Comparison of ENCODE assay signal across 15 mouse cellular contexts in genomic region chr11:19911216-19911615, GRCm38 (mm10).
"Had no signal": no experiment of that assay in that cellular context is flagged by ENCODE, and none has a peak within 500 bp of the region (broad histone marks: within the 10 kb centered on the region; RNA-seq: fewer than 3 reads in every experiment).

No protein-coding gene starts in this region.

- H3K4me1 ChIP-seq: lung, embryonic 15.5 days; midbrain, embryonic 10.5 days; midbrain, embryonic 13.5 days; neural tube, embryonic 13.5 days; neural tube, embryonic 15.5 days; stomach, embryonic 15.5 days had no signal

- H3K36me3 ChIP-seq: lung, embryonic 15.5 days; midbrain, embryonic 10.5 days; neural tube, embryonic 13.5 days; neural tube, embryonic 15.5 days; stomach, embryonic 15.5 days had no signal

- H3K27me3 ChIP-seq: lung, embryonic 15.5 days; midbrain, embryonic 13.5 days; neural tube, embryonic 13.5 days; neural tube, embryonic 15.5 days; stomach, embryonic 15.5 days had no signal

- DNase-seq: liver, postnatal 0 days; lung, adult 2 months; lung, postnatal 4 days; right cerebral cortex, postnatal 14 days; thymus, adult 2 months; thymus, postnatal 25 days; thymus, postnatal 4 days had no signal

- H3K9ac ChIP-seq: liver, postnatal 0 days; lung, embryonic 15.5 days; midbrain, embryonic 13.5 days; neural tube, embryonic 13.5 days; neural tube, embryonic 15.5 days; stomach, embryonic 15.5 days had no signal

- H3K4me3 ChIP-seq: lung, embryonic 15.5 days; midbrain, embryonic 10.5 days; midbrain, embryonic 13.5 days; myocyte; neural tube, embryonic 13.5 days; neural tube, embryonic 15.5 days; stomach, embryonic 15.5 days had no signal

- H3K27ac ChIP-seq: lung, embryonic 15.5 days; midbrain, embryonic 10.5 days; midbrain, embryonic 13.5 days; neural tube, embryonic 13.5 days; neural tube, embryonic 15.5 days; stomach, embryonic 15.5 days; stomach, postnatal 0 days had no signal

- H3K9me3 ChIP-seq: lung, embryonic 15.5 days; stomach, embryonic 15.5 days had no signal
